Mouse (Mus musculus) Patski (cell line): ENCODE results near the gene Reep1. TPM values are rescaled to one million over a fixed set of nuclear protein-coding genes. Genes with fewer than 3 reads are reported as not detected.

ENCODE experiments used
- ATAC-seq: fragments of 100-300 bp; one replicate; pipeline ENCODE4 v1.8.0; 2021
- CTCF ChIA-PET: fragments of 350-600 bp; sonication (Branson Sonifier 250); formaldehyde crosslinking; loops from one replicate; lab custom pipeline; 2022; ENCODE audit warnings: inconsistent platforms; lab: Charles Lee
- POLR2A ChIA-PET: fragments of 350-600 bp; sonication (Branson Sonifier 250); formaldehyde crosslinking; loops from one replicate; lab custom pipeline; 2022; ENCODE audit warnings: antibody characterized with exemption, inconsistent platforms; lab: Charles Lee
- DNase-seq: peaks from one replicate; pipeline ENCODE4 v3.0.0-alpha.2; 2011; ENCODE audit warnings: low read depth, low spot score
- H3K27me3 ChIP-seq: fragments of 371-371 bp; one replicate; pipeline ENCODE4 v1.5.1; 2021
- CTCF ChIP-seq: fragments of 100-300 bp; IDR thresholded peaks from one replicate; pipeline ENCODE4 v1.5.1; 2021
- in situ Hi-C: fragments of 300-500 bp; cut with MboI; formaldehyde crosslinking; loops from 3 replicates; pipeline ENCODE4 v1.11.1; 2018; ENCODE audit warnings: low pct_unique_long_range_greater_than_20kb, mixed read lengths
- polyA plus RNA-seq: library from polyadenylated mRNA; unstranded; gene quantifications from one replicate; pipeline ENCODE4 v1.2.3, GENCODE M21; 2021

Reep1 gene
- polyA plus RNA-seq, 1 experiment from 2014 or later, result 2.0 TPM

DNA sequence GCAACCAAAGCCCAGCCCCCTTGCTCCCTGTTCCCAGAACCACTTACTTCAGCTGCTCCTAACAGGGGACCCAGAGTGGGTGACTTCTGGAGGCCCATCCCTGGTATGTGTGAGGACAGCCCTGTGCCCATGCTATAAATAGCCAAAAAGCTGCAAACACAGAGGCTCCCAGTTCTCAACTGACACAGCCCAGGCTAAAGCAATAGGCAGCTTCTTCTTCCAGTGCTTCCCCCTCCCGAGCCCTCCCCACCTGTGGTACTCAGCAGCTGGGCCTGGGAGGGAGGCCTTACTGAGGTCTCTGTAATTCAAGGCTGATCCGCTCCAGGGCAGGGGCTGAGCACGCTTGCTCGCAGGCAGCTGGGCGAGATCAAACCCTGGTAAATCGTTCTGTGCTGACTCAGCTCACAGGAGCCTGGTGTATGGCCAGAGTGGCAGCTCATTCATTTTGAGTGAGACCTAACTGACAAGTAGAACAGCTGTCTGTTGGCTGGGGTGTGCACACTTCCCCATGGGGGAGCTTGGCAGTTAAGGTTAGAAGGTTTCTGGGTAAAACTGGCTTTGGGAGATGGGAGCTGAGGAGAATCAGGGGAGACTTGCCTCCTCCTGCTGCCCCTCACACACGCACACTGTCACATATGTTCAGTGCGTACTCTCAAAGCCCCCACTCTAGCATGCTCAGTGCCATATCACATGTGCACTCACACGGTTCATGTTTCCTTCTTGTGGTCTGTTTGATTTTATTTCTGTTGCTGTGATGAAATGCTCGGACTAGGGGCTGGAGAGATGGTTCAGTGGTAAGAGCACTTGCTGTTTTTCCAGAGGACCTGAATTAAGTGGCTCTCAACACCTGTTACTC is 49.9 kb downstream of the Reep1 start:
- no peak for TF ChIP-seq CTCF
- peaks cover 23% of the 10 kb centered on the region for H3K27me3 ChIP-seq
- DNase-seq, result no peak
- ChIA-PET CTCF (no interaction called here), POLR2A (no interaction called here)
- ATAC-seq, result no peak
- in situ Hi-C loops, result no loop called here

- ATAC-seq, result no peak
- H3K27me3 ChIP-seq, result peaks cover 20% of the 10 kb centered on the region
- CTCF ChIA-PET, result no interaction called here
- POLR2A ChIA-PET, result interaction anchor here (0.6 kb wide), 1 partner anchor 64 kb away, joined by 3 read pairs; no protein-coding TSS in a partner anchor
- in situ Hi-C loops, result no loop called here
- DNase-seq, result no peak
- no peak for TF ChIP-seq CTCF
Measured at GRCm38 (mm10) chr6:71758780-71759179, 51.4 kb downstream of the Reep1 start.

DNA sequence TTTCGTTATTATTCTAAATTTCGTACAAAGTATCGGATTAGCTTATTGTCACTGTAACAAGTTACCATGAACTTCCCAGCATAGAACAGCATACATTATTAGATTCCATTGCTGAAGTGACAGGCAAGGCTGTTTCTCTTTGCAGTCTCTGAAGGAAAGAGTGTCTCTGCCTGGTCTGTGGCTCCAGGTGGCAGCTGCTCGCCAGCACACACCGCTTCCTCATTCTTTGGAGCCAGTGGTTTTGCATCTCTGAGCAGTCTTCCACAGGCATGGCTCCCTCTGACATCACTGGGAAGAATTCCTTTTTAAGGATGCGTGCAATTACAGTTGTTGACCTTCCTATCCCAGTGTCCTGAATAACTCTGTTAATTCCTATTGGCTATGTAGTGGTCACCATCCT is 52.7 kb downstream of the Reep1 start:
- in situ Hi-C loops, result no loop called here
- TF ChIP-seq CTCF, result no peak
- ChIA-PET POLR2A (no interaction called here), CTCF (no interaction called here)
- ATAC-seq, result no peak
- DNase-seq, result no peak
- peaks cover 20% of the 10 kb centered on the region for H3K27me3 ChIP-seq

DNA sequence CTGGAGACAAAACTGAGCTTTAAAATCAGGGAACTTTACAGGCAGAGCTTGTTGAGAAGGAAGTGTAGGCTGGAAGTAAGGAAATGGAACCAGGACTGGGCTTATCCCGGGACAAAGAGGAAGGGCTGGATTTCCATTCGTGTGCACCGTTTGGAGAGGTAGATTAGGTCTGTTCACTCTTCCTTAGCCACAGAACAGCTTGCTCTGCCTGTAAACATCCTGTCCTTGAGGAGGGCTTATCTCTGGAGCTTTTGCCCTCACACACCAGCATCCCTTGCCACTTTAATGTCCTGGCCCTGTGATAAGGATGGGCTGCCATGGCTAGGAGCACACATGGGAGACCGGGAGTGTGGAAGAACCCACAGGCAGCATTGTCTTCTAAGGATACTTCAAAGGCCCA is 60.4 kb downstream of the Reep1 start:
- peaks cover 4% of the 10 kb centered on the region for H3K27me3 ChIP-seq
- in situ Hi-C loops, result no loop called here
- TF ChIP-seq CTCF, result no peak
- DNase-seq, result no peak
- no peak for ATAC-seq
- CTCF ChIA-PET, result no interaction called here
- POLR2A ChIA-PET, result no interaction called here

GRCm38 (mm10) chr6:71769901-71770690 is 62.7 kb downstream of the Reep1 start:
- peak; percentile 27 for TF ChIP-seq CTCF
- H3K27me3 ChIP-seq, result peaks cover 4% of the 10 kb centered on the region
- DNase-seq (no peak), ATAC-seq (no peak)
- in situ Hi-C loops, result no loop called here
- CTCF ChIA-PET, result interaction anchor here (0.6 to 1.3 kb wide), 2 partner anchors 39 to 208 kb away, joined by 3 read pairs; no protein-coding TSS in a partner anchor
- POLR2A ChIA-PET, result no interaction called here

- ChIA-PET CTCF (interaction anchor here (0.6 to 1.3 kb wide), 2 partner anchors 40 to 208 kb away, joined by 3 read pairs; no protein-coding TSS in a partner anchor), POLR2A (no interaction called here)
- TF ChIP-seq CTCF, result peak; percentile 41
- in situ Hi-C loops, result no loop called here
- H3K27me3 ChIP-seq, result peaks cover 4% of the 10 kb centered on the region
- ATAC-seq, result no peak
- DNase-seq, result no peak
Measured at GRCm38 (mm10) chr6:71770856-71771255, 63.5 kb downstream of the Reep1 start.

- CTCF ChIA-PET, result interaction anchor here (1.0 kb wide), 1 partner anchor 33 kb away, joined by 3 read pairs; no protein-coding TSS in a partner anchor
- DNase-seq, result no peak
- no peak for TF ChIP-seq CTCF
Measured at GRCm38 (mm10) chr6:71771282-71771681, 63.9 kb downstream of the Reep1 start.

GRCm38 (mm10) chr6:71772156-71772555 is 64.8 kb downstream of the Reep1 start:
- no peak for TF ChIP-seq CTCF
- H3K27me3 ChIP-seq, result peaks cover 4% of the 10 kb centered on the region
- ChIA-PET CTCF (interaction anchor here (1.0 kb wide), 1 partner anchor 32 kb away, joined by 3 read pairs; no protein-coding TSS in a partner anchor), POLR2A (interaction anchor here (0.6 kb wide), 1 partner anchor 164 kb away, joined by 4 read pairs; no protein-coding TSS in a partner anchor)
- no peak for ATAC-seq
- in situ Hi-C loops, result no loop called here
- DNase-seq, result no peak

More at GRCm38 (mm10) chr6:71771282-71771681, 63.9 kb downstream of the Reep1 start:
- no peak for ATAC-seq
- H3K27me3 ChIP-seq, result peaks cover 8% of the 10 kb centered on the region
- in situ Hi-C loops, result no loop called here
- POLR2A ChIA-PET, result no interaction called here

- in situ Hi-C loops, result no loop called here
- peaks cover 4% of the 10 kb centered on the region for H3K27me3 ChIP-seq
- no peak for TF ChIP-seq CTCF
- ChIA-PET POLR2A (no interaction called here), CTCF (no interaction called here)
- ATAC-seq, result no peak
- no peak for DNase-seq
Measured at GRCm38 (mm10) chr6:71772636-71773208, 65.4 kb downstream of the Reep1 start.

DNA sequence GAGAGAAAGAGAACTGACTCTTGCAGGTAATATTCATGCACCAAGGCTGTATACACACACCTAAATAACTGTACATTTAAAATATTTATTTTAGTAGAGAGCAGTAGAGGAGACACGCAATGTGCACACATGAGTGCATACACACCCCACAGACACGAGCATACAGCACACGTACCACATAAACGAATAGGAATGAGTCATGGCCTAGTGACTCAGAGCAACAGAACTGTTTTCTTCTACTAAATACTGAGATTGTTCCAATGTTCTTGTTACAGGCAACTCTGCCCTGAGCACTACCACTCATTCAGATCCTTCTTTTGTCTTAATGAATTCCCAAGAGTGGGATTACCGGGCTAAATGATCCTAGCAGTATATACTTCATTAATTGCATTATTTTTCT is 70.7 kb downstream of the Reep1 start:
- ATAC-seq, result no peak
- in situ Hi-C loops, result no loop called here
- POLR2A ChIA-PET, result no interaction called here
- CTCF ChIA-PET, result no interaction called here
- DNase-seq, result no peak
- peaks cover 4% of the 10 kb centered on the region for H3K27me3 ChIP-seq
- TF ChIP-seq CTCF, result no peak
